Mouse (Mus musculus): ENCODE measurements at regions not wholly inside any gene's neighbourhood (a gene's known extent, or its start where the extent isn't known, plus 50 kb on each side); places are given as distances from the start of the nearest gene placed in this dataset.

- Histone ChIP-seq H3K9ac (ENCODE audit: low read depth, low read length) (no peak overlapping the region), H3K4me3 (ENCODE audit: insufficient read depth, low read depth, low read length) (no peak overlapping the region), H3K36me3 (ENCODE audit: control insufficient read depth, insufficient read depth, low read length) (no peaks in the 10 kb centered on the region), H3K27me3 (ENCODE audit: control insufficient read depth, insufficient read depth, low read length) (no peaks in the 10 kb centered on the region), H3K79me2 (ENCODE audit: control insufficient read depth, insufficient read depth, low read length) (no peaks in the 10 kb centered on the region), H3K27ac (replicated peaks; ENCODE audit: insufficient read depth, low read depth, low read length) (no peak overlapping the region), H3K4me1 (ENCODE audit: control insufficient read depth, insufficient read depth, low read length) (no peaks in the 10 kb centered on the region)
- TF ChIP-seq POLR2A (IDR thresholded peaks at IDR 0.05; ENCODE audit: extremely low read depth, insufficient read depth, low read length) (no peak), CTCF (IDR thresholded peaks at IDR 0.05; ENCODE audit: low read depth, low read length) (no peak)
- DNase-seq (ENCODE audit: extremely low read depth, low read depth, low spot score) = no peak
- WGBS = 91% methylated on average over 2 of the region's 2 CpGs
Observed at GRCm38 (mm10) chr4:93754497-93754896, 419.2 kb upstream of the Tusc1 start.

DNA sequence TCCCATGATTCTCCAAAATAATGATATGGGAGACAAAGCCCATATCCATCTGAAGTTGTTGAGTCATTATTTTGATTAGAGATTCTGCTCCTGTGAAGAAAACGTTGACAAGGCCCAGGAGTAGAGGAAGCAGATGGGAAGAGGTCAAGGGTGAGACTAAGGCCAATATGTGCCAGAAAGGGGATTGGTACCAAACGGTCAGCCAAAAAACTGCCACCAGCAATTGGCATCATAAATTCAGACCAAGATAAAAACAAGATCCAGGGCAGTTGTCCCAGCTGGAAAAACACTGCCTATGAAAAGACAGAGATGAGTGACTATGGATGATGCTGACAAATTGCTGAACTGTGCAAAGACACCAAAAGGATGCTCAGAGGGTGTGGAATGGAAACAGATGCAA, 411.0 kb upstream of the Tusc1 start:
- H3K9ac ChIP-seq (ENCODE audit: low read depth, low read length) = no peak overlapping the region
- H3K4me1 ChIP-seq (ENCODE audit: control insufficient read depth, insufficient read depth, low read length) = no peaks in the 10 kb centered on the region
- DNase-seq (ENCODE audit: extremely low read depth, low read depth, low spot score) = no peak
- no peak overlapping the region for H3K27ac ChIP-seq (replicated peaks; ENCODE audit: insufficient read depth, low read depth, low read length)
- no peaks in the 10 kb centered on the region for H3K36me3 ChIP-seq (ENCODE audit: control insufficient read depth, insufficient read depth, low read length)
- H3K79me2 ChIP-seq (ENCODE audit: control insufficient read depth, insufficient read depth, low read length) = no peaks in the 10 kb centered on the region
- TF ChIP-seq CTCF (IDR thresholded peaks at IDR 0.05; ENCODE audit: low read depth, low read length) (no peak), POLR2A (IDR thresholded peaks at IDR 0.05; ENCODE audit: extremely low read depth, insufficient read depth, low read length) (no peak)
- no peak overlapping the region for H3K4me3 ChIP-seq (ENCODE audit: insufficient read depth, low read depth, low read length)
- WGBS = 46% methylated on average over 2 of the region's 2 CpGs
- no peaks in the 10 kb centered on the region for H3K27me3 ChIP-seq (ENCODE audit: control insufficient read depth, insufficient read depth, low read length)

GRCm38 (mm10) chr4:93713711-93714110, 378.4 kb upstream of the Tusc1 start:
- DNase-seq (ENCODE audit: extremely low read depth, low read depth, low spot score) = no peak
- H3K9ac ChIP-seq (ENCODE audit: low read depth, low read length) = no peak overlapping the region
- no peak overlapping the region for H3K27ac ChIP-seq (replicated peaks; ENCODE audit: insufficient read depth, low read depth, low read length)
- WGBS = 72% methylated on average over 3 of the region's 3 CpGs
- H3K79me2 ChIP-seq (ENCODE audit: control insufficient read depth, insufficient read depth, low read length) = no peaks in the 10 kb centered on the region
- H3K27me3 ChIP-seq (ENCODE audit: control insufficient read depth, insufficient read depth, low read length) = no peaks in the 10 kb centered on the region
- no peaks in the 10 kb centered on the region for H3K36me3 ChIP-seq (ENCODE audit: control insufficient read depth, insufficient read depth, low read length)
- TF ChIP-seq CTCF (IDR thresholded peaks at IDR 0.05; ENCODE audit: low read depth, low read length) (no peak), POLR2A (IDR thresholded peaks at IDR 0.05; ENCODE audit: extremely low read depth, insufficient read depth, low read length) (no peak)
- no peak overlapping the region for H3K4me3 ChIP-seq (ENCODE audit: insufficient read depth, low read depth, low read length)
- no peaks in the 10 kb centered on the region for H3K4me1 ChIP-seq (ENCODE audit: control insufficient read depth, insufficient read depth, low read length)

DNA sequence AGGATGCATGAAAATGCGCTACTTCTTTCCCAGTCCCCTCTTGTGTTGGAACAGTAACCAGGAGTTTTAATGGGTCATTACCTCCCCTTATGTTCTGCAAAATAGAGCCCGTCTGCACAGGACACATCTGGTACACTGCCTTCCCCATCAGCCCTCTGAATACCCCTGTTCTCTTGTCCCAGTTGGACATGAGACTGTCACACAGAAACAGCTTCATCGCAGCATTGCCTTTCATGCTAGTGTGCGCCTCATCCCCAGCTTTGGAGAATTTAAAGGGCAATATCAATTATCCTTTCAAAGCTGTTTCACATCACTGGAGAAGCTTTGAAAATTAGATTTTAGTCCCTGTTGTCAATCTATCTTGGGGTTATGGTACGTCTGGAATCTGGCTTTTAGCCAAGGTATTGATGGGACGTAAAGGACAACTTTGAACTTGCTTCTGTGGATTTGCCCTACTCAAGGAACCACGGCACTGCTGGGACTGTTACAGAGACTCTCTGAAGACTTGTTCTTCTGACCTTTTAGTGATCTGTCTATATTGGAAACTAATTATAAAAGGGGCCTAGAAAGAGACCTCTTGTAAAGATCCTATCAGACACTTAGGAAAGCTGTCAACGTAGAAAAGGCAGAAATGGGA, 341.2 kb upstream of the Tusc1 start:
- WGBS = 78% methylated on average over 8 of the region's 8 CpGs
- no peak for TF ChIP-seq CTCF (IDR thresholded peaks at IDR 0.05; ENCODE audit: low read depth, low read length)
- TF ChIP-seq POLR2A (IDR thresholded peaks at IDR 0.05; ENCODE audit: extremely low read depth, insufficient read depth, low read length) = no peak

GRCm38 (mm10) chr4:93675739-93676402, 340.6 kb upstream of the Tusc1 start:
- 65% methylated on average over 6 of the region's 6 CpGs for WGBS
- no peak overlapping the region for H3K4me3 ChIP-seq (ENCODE audit: insufficient read depth, low read depth, low read length)
- no peak for DNase-seq (ENCODE audit: extremely low read depth, low read depth, low spot score)
- no peaks in the 10 kb centered on the region for H3K27me3 ChIP-seq (ENCODE audit: control insufficient read depth, insufficient read depth, low read length)
- no peak overlapping the region for H3K9ac ChIP-seq (ENCODE audit: low read depth, low read length)
- H3K79me2 ChIP-seq (ENCODE audit: control insufficient read depth, insufficient read depth, low read length) = no peaks in the 10 kb centered on the region
- no peak overlapping the region for H3K27ac ChIP-seq (replicated peaks; ENCODE audit: insufficient read depth, low read depth, low read length)
- H3K36me3 ChIP-seq (ENCODE audit: control insufficient read depth, insufficient read depth, low read length) = no peaks in the 10 kb centered on the region
- TF ChIP-seq CTCF (IDR thresholded peaks at IDR 0.05; ENCODE audit: low read depth, low read length) = no peak
- no peak for TF ChIP-seq POLR2A (IDR thresholded peaks at IDR 0.05; ENCODE audit: extremely low read depth, insufficient read depth, low read length)
- H3K4me1 ChIP-seq (ENCODE audit: control insufficient read depth, insufficient read depth, low read length) = no peaks in the 10 kb centered on the region

More for the DNA sequence above, 341.2 kb upstream of the Tusc1 start:
- no peaks in the 10 kb centered on the region for H3K79me2 ChIP-seq (ENCODE audit: control insufficient read depth, insufficient read depth, low read length)
- no peak for DNase-seq (ENCODE audit: extremely low read depth, low read depth, low spot score)
- H3K4me1 ChIP-seq (ENCODE audit: control insufficient read depth, insufficient read depth, low read length) = no peaks in the 10 kb centered on the region
- H3K27ac ChIP-seq (replicated peaks; ENCODE audit: insufficient read depth, low read depth, low read length) = no peak overlapping the region
- no peaks in the 10 kb centered on the region for H3K27me3 ChIP-seq (ENCODE audit: control insufficient read depth, insufficient read depth, low read length)
- no peak overlapping the region for H3K9ac ChIP-seq (ENCODE audit: low read depth, low read length)
- no peak overlapping the region for H3K4me3 ChIP-seq (ENCODE audit: insufficient read depth, low read depth, low read length)
- no peaks in the 10 kb centered on the region for H3K36me3 ChIP-seq (ENCODE audit: control insufficient read depth, insufficient read depth, low read length)

- TF ChIP-seq CTCF (IDR thresholded peaks at IDR 0.05; ENCODE audit: low read depth, low read length) (no peak), POLR2A (IDR thresholded peaks at IDR 0.05; ENCODE audit: extremely low read depth, insufficient read depth, low read length) (no peak)
Observed at GRCm38 (mm10) chr4:93669050-93669449, 333.7 kb upstream of the Tusc1 start.

More at GRCm38 (mm10) chr4:93669050-93669449, 333.7 kb upstream of the Tusc1 start:
- H3K9ac ChIP-seq (ENCODE audit: low read depth, low read length) = no peak overlapping the region
- no peak overlapping the region for H3K27ac ChIP-seq (replicated peaks; ENCODE audit: insufficient read depth, low read depth, low read length)
- no peaks in the 10 kb centered on the region for H3K79me2 ChIP-seq (ENCODE audit: control insufficient read depth, insufficient read depth, low read length)
- H3K36me3 ChIP-seq (ENCODE audit: control insufficient read depth, insufficient read depth, low read length) = no peaks in the 10 kb centered on the region
- no peak overlapping the region for H3K4me3 ChIP-seq (ENCODE audit: insufficient read depth, low read depth, low read length)
- no peak for DNase-seq (ENCODE audit: extremely low read depth, low read depth, low spot score)
- H3K27me3 ChIP-seq (ENCODE audit: control insufficient read depth, insufficient read depth, low read length) = no peaks in the 10 kb centered on the region
- no peaks in the 10 kb centered on the region for H3K4me1 ChIP-seq (ENCODE audit: control insufficient read depth, insufficient read depth, low read length)

Data from liver, adult 2 months (tissue).